Mouse (Mus musculus): ENCODE data around the gene Pmf1. TPM values are rescaled to one million over a fixed set of nuclear protein-coding genes. Genes with fewer than 3 reads are reported as not detected.
"Not testable (repeated sequence)": the region's sequence is repeated elsewhere in the genome, so short reads cannot be mapped to it uniquely, and the experiment has no call there.

The Pmf1 gene
- total RNA-seq, 2 experiments from 2014 or later = 87.5 to 88.0 TPM

DNA sequence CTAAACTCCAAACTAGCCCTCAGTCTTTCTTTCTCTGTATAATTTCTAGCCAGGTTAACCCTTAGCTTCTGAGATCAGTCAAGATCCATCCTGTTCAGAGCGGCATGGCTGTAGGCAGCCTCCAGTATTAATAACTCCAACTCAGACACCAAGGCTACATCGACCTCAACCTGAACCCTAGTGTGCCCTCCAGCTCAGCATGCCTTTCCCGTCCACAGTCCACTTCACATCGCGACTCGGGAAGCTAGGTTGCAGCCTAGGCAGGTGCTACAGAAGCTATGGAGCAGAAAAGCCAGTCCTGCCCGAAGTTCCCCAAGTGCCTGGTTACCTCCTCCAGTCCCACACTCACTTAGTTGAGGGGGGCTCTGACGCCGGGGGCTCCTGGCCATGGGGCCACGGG is 27.3 kb upstream of the Pmf1 start:
- DNase-seq = no peak

DNA sequence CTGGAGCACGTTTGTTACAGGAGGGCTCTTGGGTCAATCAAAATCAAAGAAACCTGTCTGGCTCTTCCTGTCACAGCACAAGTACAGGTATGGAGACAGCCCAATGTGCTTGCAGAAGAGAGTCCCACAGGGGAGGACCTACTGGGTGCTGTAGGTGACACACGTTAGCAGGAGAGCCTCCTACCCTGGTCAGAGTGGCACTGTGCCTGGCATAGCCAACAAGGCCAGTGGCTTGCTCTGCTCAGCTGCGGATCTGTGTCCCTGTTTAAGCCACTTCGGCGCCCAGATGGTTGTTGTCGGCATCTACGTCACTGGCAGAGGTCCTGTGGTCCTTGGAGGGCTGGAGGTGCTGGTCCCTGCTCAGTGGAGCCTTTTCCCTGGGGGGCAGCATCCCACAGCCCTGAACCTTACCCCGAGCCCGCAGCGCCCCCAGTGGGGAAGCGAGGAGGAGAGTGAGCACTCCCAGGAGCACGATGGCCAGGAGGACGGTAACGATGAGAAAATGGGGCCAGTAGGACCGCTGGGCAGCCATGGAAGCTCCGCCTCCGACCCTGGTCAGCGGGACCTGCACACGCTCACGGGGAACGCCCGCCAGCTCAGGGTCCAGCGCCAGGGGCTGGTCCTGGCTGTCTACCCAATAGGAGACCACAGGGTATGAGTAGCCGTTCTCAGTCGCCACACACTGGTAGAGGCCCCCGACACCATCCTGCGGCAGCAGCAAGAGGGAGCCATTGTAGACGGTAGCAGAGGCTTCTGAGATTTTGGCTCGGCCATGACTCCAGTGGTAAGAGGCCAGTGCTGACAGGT is 26.5 kb upstream of the Pmf1 start:
- peak; percentile 71 for DNase-seq

DNA sequence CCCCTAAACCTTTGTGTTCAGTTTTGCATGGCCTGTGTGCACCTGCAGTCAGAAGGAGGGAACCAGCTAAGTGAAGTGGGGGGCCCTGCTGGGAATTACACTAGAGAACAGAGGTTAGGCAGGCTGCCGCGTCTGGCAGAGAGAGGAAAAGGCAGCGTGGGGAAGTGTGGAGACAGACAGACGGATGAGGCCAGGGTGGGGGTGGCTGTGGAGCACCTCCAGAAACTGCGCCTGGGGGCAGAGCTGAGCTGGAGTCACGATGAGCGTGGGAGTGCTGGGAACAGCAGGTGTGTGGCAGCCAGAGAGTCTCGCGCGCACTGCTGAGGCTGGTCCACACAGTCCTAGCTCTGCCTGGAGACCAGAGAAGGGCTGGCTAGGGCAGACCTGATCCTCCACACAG is 25.4 kb upstream of the Pmf1 start:
- no peak for DNase-seq

DNA sequence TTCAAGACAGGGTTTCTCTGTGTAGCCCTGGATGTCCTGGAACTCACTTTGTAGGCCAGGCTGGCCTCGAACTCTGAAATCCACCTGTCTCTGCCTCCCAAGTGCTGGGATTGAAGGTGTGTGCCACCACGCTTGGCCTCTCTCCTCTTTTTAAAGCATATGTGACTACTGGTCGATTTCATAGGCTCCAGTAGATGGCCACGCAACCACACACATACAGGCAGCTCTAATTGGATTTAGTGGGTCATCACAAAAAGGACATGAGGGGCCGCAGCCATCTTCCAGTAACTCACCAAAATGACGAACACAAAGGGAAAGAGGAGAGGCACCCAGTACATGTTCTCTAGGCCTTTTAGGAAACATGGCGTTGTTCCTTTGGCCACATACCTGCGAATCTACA is 18.5 kb upstream of the Pmf1 start:
- DNase-seq = not testable (repeated sequence)

DNA sequence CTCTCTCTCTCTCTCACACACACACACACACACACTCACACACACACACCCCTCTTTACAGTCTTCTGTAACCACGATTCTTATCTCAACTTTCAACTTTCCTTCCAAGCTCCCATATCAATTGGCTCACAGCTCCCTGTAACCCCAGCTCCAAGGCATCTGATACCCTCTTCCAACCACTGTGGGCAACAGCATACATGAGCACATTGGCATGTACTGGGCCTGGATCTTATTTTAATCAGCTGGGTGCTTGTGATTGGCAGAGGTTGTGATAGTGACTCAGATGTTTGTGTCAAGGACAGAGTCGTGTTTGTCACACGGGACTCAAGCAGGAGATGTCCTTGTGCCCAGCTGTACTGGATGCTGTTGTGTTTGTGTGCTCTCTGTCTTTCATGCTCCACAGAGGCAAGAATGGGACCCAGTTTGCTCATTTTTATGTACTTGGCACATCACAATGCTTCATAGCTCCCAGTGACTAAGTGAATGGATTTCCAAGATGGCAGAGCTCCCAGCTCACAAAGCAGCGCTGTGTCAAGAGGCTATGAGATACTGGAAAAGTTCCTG is 17.3 kb upstream of the Pmf1 start:
- DNase-seq = no peak

DNA sequence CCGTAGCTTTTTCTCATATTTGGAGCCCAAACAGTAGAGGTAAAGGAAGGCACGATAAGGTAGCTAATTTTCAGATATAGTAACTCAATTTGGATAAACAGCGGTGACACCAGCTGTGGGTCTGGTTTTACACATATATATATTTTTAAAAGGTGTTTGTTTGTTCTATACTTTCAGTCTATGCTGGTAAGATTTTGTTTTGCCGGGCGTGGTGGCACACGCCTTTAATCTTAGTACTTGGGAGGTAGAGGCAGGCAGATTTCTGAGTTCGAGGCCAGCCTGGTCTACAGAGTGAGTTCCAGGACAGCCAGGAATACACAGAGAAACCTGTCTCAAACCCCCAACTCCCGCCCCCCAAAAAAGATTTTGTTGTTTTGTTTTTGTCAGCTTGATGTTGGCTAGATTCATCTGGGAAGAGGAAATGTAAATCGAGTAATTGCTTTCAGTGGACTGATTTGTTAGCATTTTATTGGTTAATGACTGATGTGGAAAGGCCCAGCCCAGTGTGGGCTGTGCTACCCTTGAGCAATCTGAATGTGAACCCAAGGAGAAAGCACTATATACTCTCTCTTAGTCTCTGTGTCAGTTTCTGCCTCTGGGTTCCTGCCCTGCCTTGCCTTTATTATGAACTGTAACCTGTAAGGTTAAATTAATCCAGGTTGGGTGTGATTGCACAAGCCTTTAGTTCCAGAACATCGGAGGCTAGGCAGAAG is 15.7 kb upstream of the Pmf1 start:
- DNase-seq = no peak

DNA sequence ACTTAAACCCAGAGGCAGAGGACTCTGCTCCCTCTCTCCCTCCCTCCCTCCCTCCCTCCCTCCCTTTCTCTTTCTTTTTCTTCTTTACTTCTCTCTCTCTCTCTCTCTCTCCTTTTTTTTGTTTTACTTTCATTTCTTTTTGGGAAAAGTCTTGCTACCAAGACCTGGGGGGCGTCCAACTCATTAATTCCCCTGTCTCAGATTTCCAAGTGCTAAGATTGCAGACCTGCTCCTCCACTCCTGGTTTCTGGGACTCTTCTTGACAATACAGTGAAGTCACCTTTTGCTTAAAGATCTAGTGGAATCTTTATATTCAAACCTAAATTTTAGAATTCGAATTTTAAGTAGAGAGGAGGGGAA is 15.2 kb upstream of the Pmf1 start:
- DNase-seq = no peak

DNA sequence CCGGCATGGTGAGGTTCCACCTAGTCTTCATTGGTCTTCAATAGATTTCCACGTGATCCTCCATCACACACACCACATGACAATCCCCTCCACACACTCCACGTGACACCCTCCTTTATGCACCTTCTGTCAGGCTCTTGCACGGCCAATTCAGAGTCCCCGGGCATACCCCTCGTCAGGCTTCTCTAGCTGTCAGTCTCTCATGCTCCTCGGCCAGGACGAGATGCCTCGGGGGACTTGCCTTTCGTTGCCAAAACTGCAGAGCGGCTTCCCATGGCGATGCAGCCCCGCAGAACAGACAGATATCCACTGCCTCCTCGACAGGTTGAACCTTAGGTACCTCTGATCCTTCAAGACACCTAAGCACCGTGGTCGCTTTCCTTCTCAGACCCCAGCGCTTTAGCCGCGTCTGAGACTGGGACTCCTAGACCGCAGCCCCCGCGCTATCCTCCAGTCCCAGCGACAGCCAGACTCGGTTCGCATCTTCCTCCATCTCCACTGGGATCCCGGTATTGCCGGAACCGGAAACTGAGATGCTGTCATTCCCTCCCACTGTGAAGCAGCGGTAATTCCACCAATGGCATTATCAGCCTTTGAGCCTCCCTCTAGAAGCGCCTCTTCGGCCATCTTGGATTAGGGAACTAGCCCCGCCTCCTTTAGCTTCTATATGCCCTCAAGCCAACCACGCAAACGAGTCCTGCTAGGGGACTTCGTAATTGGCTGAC is 14.6 kb upstream of the Pmf1 start, which contains the start of gene Slc25a44:
TSS of gene Slc25a44 (minus strand) at position 535 of the 725 bp plus-strand sequence.
- DNase-seq = peak; percentile 96

DNA sequence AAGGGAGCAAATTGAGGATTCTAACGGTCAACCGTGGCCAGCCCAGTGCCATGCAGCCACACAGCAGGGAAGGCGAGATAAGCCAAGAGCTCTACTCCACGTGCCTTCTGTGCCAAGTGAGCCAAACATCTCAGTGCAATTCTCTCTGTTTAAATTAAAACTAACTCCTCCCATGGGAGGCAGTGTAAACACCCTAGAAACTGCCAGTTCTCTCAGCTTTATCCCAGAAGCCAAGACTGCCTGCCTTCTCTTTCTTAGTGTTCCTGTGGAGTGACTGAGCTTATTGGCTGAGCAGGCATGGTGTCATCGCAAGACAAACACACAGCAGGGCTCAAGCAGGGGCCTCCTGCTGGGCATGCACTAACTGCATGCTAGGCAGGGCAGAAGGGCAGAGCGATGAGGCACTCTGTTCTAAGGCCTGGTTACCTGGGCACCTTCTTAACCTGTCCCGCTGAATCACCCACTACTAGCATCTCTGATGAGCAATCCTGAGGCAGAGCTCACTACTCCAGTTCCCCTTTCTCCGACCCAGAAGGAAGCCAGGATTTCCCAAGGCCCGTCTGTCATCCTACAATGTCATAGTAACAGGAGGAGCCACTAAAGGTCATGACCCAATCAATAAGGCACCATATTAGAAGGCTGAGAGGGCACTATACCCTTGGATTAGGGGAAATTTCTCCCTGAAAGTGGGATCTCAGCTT is 12.0 kb upstream of the Pmf1 start:
- no peak for DNase-seq

DNA sequence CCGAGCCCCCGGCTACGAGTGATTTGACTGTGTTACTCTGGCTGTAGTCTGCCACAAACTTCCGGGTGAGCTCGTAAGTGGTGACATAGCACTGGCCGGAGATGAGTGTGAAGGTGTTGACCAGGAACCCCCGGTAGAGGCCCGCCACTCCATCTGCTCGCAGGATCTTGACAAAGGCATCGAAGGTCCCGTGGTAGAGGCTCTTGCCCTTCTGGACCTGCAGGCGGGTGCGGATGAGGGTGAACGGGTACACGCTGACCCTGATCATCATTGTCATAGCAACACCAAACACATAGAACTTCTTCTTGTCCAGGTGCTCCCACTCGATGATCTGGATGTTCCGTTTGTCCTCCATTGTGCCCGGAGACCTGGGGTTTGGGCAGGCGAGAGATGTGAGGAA is 10.6 kb upstream of the Pmf1 start:
- DNase-seq = no peak

DNA sequence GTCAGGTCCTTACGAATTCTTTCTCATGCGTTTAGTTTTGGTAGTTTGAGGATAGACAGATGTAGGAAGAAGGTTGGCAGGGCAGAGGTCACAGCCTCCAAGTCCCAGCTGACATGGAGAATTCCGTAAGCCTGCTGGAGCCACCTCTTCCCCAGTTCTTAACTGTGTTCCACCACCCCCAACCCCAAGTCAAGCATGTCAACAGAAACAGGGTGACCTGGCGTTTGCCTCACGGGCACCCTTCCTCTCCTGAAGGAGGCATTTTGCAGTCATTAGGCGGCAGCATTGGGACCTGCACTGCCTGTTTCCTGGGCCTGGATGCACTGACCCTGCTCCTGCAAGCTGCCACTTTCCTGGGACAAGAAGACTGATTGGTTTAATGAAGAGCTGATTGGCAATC is 7.9 kb upstream of the Pmf1 start:
- no peak for DNase-seq

DNA sequence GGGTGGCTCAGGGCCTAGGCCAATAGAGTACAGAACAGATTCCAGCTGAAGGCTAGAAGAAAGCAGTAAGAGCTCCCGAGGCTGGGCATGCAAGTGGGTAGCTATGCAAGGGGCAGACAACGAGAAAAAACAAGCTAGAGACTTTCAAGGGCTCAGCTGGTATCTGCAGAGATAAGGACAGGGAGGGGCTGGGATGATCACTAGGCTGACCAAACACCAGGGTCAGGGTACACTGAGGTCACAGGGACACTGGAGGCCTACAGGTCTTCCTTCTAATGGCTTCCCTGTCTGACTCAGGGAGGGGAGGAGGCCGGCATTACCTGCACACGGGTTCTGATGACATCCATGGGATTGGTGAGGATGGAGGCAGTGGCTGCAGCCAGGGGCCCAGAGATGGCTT is 5.5 kb upstream of the Pmf1 start:
- no peak for DNase-seq

DNA sequence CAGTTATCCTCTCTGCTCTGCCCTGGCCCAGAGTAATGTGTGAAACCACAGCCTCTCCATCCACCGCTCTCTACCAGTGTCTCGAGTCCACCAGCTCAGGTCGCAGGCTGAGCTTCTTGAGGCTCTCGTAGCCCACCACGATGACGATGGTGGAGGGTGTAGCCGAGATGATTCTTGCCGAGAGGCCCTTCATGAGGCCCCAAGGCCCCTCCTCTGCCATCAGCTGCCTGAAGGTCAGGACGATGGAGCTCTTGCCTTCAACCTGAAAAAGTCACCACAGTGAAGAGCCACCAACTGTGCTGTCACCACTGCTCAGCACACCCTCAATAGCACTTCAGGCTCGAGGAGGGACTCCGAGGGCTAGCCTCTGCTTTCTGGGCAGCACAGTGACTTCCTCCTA is 2.5 kb upstream of the Pmf1 start:
- DNase-seq = no peak

DNA sequence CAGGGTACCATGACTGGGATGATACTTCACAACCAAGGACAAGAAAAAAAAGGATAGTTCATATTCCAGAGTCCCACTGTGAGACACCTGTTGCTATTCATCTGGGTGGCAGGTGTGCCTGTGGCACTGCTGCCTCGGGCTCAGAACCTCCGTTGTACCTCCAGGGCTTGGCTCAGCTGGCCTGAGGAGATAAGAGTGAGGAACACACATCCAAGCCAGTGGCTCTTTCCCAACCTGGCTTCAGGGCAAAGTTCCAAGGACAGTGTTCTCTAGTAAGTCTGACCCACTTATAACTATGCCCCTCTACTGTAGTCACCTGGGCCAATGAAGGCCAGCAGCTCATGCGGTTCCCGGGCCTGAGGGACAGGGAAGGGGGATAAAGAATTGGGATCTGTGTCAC is 1.6 kb upstream of the Pmf1 start:
- no peak for DNase-seq

DNA sequence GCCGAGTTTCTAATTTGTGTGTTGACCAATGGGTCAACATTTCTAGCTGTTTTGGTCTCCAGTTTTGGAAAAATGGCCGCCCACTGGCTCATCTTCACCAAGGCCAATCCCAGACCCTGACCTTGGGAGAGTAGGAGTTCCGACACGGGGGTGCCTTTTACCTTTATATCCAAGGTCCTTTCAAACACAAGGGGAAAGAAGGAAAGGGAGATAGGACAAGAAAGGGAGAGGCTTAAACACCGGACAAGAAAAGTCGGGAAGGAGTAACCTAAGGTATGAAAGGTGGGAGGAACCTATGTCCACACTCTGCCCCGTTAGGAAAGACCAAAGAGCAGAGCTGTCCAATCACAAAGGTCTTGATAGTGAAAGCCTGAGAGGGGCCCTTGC is 507 bp upstream of the Pmf1 start:
- peak; percentile 37 for DNase-seq

DNA sequence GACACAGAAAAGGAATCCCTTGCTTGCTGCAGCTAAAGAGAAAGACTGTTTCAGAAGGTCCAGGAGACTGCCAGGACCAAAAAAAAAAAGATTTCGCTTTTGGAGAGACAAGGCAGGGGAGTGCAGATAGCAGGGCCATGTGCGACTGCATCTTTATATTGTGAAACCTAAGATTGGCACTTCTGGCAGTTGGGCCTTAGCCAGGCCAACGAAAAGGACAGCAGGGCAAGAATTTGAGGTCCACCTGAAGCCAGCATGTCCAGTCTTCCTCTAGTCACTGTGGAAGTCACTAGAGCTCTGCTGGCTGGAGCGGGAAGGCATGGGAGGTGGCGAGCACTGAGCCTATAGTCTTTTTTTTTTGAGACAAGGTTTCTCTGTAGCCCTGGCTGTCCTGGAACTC is 1.2 kb downstream of the Pmf1 start:
- DNase-seq = no peak

DNA sequence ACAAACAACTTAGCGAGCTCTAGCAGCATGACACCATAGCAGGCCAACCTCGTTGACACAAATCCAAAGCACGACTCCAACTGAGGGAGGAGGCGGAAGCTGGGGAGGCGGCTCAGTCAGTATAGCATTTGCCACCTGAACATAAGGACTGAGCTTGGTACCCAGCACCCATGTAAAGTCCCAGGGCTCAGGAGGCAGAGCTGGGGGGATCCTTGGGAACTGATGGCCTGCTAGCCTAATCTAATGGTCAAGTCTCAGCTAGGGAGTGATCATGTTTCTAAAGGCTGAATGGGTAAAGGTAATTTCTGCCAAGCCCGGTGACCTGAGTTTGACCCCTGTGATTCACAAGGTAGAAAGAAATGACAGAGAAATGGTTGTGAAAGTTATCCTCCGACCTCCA is 2.6 kb downstream of the Pmf1 start:
- DNase-seq = no peak

DNA sequence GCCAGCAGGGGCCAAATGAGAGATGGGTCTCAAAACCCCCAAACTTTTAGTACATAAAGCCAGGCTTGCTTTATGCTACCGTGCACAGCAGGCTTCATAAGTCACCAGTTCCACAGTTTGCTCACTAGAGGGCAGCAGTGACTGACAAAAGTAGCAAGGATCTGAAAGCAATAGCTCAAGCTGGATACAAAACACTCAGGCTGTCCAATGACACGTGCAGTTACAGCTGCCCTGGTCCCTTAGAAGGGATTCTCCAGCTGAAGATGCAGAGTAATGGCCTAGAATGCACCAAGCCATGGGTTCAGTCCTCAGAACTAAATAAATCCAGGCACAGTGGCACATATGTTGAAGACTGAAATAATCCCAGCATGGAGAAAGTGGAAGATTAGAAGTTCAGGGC is 3.0 kb downstream of the Pmf1 start:
- peak; percentile 71 for DNase-seq

DNA sequence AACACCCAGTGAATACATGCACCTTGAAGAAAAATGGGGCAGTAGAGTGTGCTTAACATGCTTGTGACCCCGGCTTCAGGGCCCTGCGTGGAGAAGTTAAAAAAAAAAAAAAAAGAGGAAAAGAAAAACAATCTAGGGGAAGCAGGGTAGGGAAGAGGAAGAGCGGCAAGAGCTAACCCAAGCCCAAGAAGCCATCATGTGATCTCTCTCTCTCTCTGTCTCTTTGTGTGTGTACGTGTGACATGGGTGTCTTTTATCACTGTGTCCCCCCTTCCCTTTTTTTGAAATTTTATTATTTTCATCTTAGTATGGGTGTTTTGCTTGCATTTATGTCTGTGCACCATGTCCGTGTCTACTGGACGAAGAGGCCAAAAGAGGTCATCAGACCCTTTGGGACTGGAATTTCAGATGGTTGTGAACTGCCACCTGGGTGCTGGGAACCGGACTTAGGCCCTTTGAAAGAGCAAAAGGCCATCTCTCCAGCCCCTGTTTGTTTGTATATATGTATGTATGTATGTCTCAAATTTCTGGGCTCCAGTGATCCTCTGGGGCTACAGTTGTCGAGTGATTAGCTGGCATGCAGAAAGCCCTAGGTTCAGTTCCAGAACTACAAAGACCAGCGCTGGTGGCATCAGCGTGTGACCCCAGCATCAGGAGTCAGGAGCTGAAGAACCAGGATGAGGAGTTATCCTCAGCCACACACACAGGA is 6.5 kb downstream of the Pmf1 start:
- no peak for DNase-seq

DNA sequence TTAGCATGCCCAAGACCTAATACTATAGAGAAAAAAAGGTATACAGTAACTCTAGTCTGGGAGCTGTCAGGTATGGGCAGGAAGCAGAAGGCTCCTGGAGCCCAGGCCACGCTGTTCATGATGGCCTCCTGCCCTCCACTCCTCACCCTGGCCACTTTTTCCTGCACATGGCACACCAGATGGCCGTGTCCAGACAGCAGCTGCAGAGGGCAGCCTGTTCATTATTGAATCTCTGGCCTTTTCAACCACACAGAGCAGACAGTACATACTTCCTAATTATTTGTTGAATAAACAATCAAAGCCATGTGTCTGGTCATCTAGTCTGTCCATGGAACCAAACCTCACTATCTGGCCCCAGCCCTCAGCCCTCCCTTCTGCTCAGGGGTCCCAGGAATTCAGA is 11.5 kb downstream of the Pmf1 start:
- DNase-seq = no peak

DNA sequence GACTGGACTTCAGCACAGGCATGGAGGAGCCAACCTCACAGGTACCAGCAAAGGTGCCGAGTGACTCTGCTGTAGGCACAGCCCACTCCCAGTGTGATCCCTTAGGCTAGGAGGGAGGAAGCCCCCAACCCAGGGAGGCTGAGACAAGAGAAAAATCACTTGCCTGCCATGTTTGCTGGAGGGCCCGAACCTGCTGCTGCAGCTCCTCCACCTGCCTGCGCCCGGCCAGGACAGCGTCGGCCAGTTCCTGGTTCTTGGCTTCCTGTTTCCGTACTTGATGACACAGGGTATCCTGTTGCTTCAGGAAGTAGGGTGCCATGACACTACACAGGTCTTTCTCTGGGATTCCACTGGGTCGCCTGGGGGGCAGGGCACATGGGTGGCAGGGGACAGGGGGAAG is 14.4 kb downstream of the Pmf1 start:
- DNase-seq = no peak

DNA sequence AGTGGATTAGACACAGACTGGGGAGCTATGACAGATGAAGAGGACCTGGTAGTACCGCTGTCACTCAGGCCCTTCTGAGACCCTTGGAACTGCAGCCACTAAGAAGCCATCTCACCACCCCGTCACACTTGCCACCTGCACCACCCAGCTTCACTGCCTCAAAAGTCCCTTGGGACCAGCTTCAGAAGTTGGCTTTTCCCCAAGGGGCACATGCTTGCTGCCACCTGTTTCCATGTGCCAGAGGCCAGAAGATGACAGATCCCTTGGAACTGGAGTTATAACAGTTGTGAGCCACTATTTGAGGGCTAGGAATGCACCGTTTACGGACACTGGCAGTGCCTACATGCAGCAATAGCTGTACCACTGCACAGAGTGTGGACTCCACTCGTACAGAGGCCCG is 14.8 kb downstream of the Pmf1 start:
- no peak for DNase-seq
